Comparison of ENCODE assay signal across 27 mouse cellular contexts in the genomic region with DNA sequence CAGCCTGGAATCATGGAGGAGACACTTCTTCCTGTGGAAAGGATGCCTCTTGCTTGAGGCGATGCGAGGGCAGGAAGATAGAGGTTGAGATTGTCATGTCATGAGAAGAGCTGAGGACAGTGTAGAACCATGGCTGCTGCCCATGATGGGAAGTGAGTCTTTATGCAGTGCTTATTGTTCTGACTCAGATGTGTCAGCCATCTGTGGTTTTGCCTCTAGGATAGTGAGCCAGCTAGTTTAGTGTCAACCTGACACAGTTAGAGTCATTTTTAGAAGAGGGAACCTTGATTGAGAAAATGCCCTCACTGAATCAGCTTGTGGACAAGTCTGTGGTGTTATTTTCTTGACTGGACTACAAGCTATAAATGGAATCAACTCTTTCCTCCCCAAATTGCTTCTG.
"Had no signal": no experiment of that assay in that cellular context is flagged by ENCODE, and none has a peak within 500 bp of the region (broad histone marks: within the 10 kb centered on the region; RNA-seq: fewer than 3 reads in every experiment).

No protein-coding gene starts in this region.

- H3K36me3 ChIP-seq: heart, embryonic 13.5 days; heart, embryonic 15.5 days; hindbrain, embryonic 13.5 days; hindbrain, embryonic 15.5 days; limb, embryonic 10.5 days; limb, embryonic 12.5 days; liver, embryonic 13.5 days; liver, embryonic 15.5 days had no signal

- H3K27ac ChIP-seq: heart, adult 2 months; heart, embryonic 13.5 days; heart, embryonic 15.5 days; hindbrain, embryonic 13.5 days; hindbrain, embryonic 15.5 days; hindbrain, postnatal 0 days; layer of hippocampus, adult 2 months; left cerebral cortex, adult 2 months; limb, embryonic 12.5 days; liver, embryonic 13.5 days; liver, embryonic 15.5 days had no signal

- DNase-seq: gastrocnemius, postnatal 14 days; gastrocnemius, postnatal 36 days; heart, adult 11 months; heart, adult 2 months; heart, postnatal 14 days; heart, postnatal 36 days; kidney, adult 11 months; kidney, adult 2 months; kidney, adult 9 months; kidney, postnatal 10 days; kidney, postnatal 25 days; kidney, postnatal 4 days; liver; liver, embryonic 13.5 days had no signal

- H3K9me3 ChIP-seq: heart, embryonic 13.5 days; heart, embryonic 15.5 days; hindbrain, embryonic 13.5 days; hindbrain, embryonic 15.5 days; limb, embryonic 10.5 days; limb, embryonic 12.5 days; liver, embryonic 13.5 days; liver, embryonic 15.5 days had no signal

- H3K4me1 ChIP-seq: hindbrain, embryonic 13.5 days; hindbrain, embryonic 15.5 days; liver, embryonic 13.5 days; liver, embryonic 15.5 days had no signal

- ATAC-seq: hindbrain, postnatal 0 days; intestine, embryonic 16.5 days had no signal

- H3K27me3 ChIP-seq: heart, embryonic 13.5 days; heart, embryonic 15.5 days; hindbrain, embryonic 13.5 days; hindbrain, embryonic 15.5 days; liver, embryonic 15.5 days had no signal

- H3K9ac ChIP-seq: heart, embryonic 13.5 days; heart, embryonic 15.5 days; hindbrain, embryonic 13.5 days; hindbrain, embryonic 15.5 days; limb, embryonic 12.5 days; liver, embryonic 13.5 days; liver, embryonic 15.5 days had no signal

- H3K4me3 ChIP-seq: heart, adult 2 months; heart, embryonic 13.5 days; heart, embryonic 15.5 days; hindbrain, embryonic 13.5 days; hindbrain, embryonic 15.5 days; layer of hippocampus, adult 2 months; left cerebral cortex, adult 2 months; limb, embryonic 10.5 days; limb, embryonic 12.5 days; liver, embryonic 13.5 days; liver, embryonic 15.5 days had no signal

- H3K4me2 ChIP-seq: heart, embryonic 11.5 days; heart, embryonic 13.5 days; heart, embryonic 15.5 days; hindbrain, embryonic 13.5 days; hindbrain, embryonic 15.5 days; limb, embryonic 12.5 days; liver, embryonic 11.5 days; liver, embryonic 13.5 days; liver, embryonic 15.5 days had no signal
